Mouse (Mus musculus): ENCODE measurements around the gene Alkal2.

- TF ChIP-seq POLR2A (IDR thresholded peaks at IDR 0.05; ENCODE audit: control insufficient read depth in 1 of 2, insufficient read depth in 1 of 2, low read depth in 1 of 2, low read length in 2 of 2, poor library complexity in 1 of 2) (no peak), MEF2A (IDR thresholded peaks at IDR 0.05; ENCODE audit: extremely low read depth, insufficient replicate concordance, low read depth, low read length, poor library complexity, severe bottlenecking) (no peak), GATA1 (IDR thresholded peaks at IDR 0.05; ENCODE audit: low read depth, low read length) (no peak)
These were observed 28.5 kb upstream of the Alkal2 start for GRCm38 (mm10) chr12:30855442-30856159.

Data from MEL (cell line).